Mouse (Mus musculus): Measurements from ENCODE around the gene Myo1d.
A peak's percentile ranks its signal among the peaks of the same experiment; 100 is the strongest.

Myo1d gene

DNA sequence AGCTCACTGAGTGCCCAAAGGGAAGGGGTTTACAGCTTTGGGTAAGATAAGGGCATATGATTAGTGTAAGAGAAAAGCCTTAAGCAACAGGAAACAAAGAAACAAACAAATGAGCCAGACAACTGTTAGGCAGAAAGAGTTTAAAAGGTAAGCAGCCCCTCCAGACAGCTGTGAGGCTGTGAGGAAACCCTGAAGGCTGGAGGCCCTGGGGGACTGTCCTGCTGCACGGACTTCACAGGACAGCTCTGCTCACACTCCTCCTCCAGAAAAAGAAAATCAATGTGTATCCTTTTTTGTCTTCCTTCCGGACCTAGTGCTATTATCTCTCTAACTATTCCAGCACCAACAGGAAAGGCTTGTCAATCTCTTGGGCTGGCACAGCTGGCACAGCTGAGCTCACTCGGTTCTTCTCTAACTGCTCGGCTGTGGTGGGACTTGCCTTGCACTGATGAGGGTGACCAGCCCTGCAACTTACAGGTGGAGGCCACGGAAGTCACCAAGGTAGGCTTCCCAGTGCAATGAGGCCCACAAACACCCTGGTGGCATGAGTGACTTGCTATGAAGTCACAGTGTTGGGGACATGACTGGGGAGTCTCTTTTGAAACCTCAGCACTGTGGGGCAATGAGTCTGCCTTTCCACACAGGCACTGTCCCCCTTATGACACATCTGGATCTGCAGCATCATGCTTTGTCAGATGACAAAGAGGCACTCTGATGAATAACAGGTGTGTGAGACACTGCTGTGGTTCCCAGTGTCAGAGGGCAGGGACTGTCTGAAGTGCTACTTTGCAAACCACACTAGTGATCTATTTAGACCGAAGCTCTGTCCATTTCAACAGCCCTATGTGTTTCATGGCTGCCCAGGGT lies 275.1 kb downstream of the Myo1d start:
- no peak for DNase-seq (ENCODE audit: low spot score in 2 of 2)

DNA sequence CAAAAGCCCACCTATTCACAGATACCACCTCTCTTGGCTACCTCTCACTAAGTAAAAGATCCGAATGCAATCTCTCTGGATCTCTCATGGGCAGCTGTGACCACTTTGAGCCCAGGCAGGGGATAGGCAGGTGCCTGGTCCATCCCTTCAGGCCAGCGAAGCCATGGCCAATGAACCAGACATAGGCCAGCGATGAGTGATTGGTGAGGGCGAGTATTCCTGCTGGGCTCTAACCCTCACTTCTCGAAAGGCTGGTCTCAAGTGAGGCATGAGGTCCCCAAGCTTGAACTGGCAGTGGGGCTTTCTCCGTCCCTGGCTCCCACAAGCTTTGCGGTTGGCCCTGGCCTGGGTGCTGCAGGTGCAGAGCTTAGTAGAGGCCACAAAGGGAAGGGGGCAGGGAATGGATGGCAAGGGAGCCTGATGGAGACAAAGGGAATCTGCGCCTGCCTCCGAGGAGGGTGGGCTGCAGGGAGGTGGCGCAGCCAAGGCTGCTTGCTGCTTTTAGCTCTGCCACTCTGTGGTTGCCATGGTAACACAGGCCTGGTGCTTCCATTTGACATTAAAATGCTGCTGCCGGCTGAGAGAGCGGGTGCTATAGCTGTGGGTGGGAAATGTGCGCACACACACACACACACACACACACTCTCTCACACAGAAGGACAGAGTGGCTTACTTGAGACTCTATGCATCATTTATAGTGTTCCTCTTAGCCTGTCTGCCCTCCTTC lies 275.9 kb downstream of the Myo1d start:
- DNase-seq (ENCODE audit: low spot score in 2 of 2), result peak; percentile 96 to 97

DNA sequence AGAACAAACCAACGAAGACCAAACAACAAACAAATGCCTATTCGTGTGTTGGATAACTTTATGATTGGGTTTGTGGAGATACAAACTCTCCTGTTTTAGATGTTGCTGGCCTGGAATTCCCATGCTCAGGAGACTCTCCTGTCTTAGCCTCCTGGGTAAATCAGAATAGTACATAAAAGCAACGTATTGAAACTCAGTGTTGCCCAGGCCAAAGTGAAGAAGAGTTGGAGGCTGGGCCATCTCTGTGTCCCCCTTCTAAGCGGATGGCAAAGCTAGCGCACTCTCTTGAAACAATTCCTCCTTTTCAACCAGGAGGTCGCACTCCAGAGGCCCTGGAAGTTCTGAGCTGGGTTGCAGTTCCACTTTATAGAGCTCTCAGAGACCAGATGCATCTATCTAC lies 276.5 kb downstream of the Myo1d start:
- DNase-seq (ENCODE audit: low spot score in 2 of 2), result no peak

DNA sequence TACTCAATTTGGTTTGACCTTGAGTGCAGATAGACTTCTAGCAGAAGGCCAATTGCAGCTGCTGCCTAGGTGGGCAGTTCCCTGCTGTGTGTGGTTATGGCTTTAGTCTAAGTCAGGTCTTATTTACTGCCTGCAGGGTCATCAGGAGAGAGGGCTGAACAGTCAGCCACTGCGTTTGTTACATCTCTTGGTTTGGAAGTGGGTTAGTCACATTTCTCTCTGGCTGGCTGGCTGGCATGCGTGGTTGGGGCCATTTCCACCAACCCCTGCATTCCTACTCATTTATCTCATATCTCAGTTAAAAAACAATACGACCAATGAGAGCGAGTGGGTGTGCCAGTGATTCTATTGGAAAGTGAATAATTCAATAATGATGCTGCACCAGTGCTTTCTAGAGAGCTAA lies 280.3 kb downstream of the Myo1d start:
- DNase-seq (ENCODE audit: low spot score in 2 of 2), result no peak

DNA sequence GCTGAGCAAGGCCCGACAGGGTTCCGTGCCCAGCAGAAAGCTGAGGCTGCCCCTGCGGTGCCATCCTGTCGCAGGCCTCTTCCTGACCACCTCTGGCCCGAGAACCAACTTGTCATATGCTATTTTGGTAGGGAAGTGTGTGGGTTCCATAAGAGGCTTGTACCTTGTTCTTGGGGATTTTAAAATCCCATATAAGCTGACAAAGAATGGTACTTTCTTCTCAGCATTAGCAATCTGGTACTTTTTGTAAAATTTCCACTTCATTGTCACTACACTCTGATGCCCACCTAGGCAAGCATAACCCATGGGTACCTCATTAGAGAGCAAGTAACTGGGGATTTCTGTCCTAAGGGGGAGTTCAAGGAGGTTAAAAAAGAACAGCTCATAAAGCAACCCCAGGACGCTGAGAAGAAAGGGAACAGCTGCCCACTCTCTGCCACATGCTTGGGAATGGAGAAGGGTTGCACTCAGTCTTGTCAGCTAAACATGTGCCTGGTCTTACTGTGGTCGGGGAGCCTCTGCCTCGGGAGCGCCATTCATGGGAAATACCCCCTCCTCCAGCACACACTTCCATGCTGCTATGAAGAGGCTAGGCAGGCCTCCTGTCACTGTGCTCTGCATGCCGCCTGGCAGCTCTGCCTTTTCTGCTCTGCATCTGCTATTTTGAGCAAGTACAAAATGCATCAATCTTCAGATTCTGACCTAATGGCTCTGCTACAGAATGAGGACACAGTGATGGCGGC lies 281.3 kb downstream of the Myo1d start:
- no peak for DNase-seq (ENCODE audit: low spot score in 2 of 2)

DNA sequence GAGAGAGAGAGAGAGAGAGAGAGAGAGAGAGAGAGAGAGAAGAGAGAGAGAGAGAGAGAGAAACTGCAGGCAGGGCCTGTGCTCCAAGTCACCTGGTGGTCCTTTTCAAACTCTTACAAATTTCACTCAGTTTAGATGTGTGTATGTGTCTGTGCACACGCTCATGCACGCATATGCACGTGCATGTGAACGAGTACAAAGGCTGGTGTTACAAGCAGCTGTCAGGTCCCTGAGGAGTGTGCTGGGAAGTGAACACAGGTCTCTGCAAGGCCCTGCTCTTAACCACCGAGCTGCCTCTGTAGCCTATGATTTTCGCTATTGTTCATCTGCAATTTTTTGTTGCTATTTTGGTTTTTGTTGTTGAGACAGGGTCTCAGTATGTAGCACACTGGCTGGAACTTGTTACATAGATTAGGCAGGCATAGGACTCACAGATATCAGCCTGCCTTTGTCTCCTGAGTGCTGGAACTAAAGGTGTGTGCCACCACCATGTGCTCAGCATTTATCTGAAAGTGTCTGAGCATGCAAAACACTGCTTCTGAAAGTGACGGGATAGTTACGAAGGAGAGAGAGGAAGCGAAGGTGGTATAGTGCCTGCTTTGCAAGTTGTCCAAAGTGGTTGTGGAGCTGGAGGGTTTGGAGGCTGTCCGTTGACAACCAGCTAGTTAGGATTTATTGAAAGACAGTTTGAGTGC lies 282.5 kb downstream of the Myo1d start:
- DNase-seq (ENCODE audit: low spot score in 2 of 2), result no peak

DNA sequence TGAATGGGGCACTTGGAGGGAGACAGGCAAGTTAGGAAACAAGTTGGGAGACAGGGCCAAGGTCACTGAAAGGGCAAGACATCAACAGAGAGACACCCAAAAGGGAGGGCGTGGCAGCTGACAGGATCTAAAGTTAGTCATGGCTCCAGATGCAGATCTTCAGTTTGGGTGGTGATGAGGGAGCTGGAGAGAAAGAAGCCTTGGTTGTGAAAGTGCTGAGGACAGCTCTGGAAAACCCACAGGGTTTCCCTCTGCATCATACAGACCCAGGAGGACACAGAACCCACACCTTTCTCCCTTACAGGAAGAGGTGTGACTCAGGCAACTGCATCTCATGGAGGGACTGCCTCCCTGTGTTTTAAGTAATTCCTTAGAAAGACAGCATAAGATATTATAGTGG lies 283.2 kb downstream of the Myo1d start:
- DNase-seq (ENCODE audit: low spot score in 2 of 2), result no peak

DNA sequence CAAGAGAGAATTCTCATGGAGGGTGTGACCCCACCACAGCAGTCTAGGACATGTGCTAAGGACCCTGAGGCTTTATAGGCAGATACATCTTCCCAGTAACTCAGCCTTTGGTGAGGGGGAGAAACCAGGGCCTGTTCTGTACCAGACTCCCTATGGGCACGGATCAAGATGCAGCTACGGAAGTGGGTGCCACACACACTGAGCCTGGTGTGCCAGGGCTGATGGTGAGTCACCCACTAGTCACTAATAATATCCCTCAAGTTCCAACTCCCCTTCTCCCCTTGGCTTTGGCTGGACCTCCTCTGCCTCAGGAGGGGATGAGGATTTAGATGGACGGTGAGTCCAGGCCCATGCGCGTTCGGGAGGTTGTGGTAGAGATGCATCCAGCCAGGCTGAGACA lies 283.9 kb downstream of the Myo1d start:
- no peak for DNase-seq (ENCODE audit: low spot score in 2 of 2)

DNA sequence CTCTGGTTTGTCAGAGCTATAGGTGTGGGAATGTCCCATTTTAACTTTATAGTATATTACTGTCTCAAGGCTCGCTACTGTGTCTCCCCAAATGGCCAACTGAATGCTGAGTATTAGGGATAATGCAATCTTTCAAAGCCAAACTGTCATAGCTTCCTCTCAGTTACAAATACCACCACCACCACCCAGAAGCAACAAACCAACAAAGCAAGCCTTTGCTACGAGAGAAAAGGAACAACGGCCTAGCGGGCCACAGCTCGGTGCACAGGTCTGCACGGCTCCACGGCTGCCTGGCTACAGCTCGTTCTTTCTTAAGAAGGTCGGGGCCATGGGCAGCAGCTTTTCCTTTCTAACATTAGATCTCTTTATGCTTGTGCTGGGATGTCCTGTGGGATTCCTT lies 285.0 kb downstream of the Myo1d start:
- no peak for DNase-seq (ENCODE audit: low spot score in 2 of 2)

DNA sequence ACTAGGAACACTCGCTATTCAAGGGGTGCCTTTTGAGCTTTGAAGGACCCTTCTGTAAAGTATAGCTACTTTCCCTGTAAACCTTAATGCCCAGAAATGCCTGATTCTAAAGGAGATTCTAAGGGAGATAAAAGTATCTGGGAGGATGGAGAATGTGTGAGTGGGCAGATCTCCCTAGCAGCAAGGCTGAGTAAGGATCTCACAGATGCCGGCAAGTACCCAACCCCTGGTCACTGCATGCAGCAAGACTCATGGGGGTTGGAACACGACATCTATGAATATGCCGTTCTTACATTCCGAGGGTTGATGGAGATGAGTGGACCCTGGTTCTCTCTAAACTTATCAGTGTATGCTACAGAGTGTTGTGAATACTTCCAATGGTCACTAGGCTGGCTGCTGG lies 286.6 kb downstream of the Myo1d start:
- no peak for DNase-seq (ENCODE audit: low spot score in 2 of 2)

DNA sequence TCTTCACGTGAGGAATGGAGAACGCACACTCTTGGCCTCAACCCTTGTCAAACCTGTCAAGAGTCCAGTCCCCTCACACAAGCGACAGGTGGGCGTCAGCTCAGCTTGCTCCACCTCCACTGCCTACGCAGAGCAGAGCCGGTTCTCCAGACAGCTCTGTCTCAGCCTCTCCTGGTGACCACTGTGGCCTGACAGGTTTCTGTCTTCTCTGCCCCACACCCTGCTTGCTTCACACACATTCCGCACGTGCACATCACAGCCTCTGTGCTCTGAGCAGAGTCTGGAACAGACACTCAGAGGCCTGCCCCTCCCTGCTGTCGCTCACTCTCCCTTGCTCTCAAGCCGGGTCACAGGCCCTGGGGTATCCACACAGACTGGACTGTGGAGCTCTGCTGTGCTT lies 289.0 kb downstream of the Myo1d start:
- DNase-seq (ENCODE audit: low spot score in 2 of 2), result no peak

DNA sequence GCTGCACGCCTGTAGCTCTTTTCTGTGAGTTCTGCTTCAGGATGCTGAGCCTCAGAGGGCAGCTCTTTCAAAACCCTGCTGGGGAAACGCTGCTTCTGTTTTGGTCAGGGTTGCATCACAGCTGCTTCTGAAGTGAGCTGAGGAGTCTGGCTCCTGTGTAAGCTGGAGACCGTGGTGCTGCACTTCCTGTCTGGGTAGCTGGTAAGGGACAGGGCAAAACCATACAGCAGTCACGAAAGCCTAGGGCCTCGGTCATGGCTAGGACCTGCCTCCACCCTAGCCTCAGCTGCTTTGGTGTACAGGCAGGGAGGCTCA lies 290.0 kb downstream of the Myo1d start:
- no peak for DNase-seq (ENCODE audit: low spot score in 2 of 2)

DNA sequence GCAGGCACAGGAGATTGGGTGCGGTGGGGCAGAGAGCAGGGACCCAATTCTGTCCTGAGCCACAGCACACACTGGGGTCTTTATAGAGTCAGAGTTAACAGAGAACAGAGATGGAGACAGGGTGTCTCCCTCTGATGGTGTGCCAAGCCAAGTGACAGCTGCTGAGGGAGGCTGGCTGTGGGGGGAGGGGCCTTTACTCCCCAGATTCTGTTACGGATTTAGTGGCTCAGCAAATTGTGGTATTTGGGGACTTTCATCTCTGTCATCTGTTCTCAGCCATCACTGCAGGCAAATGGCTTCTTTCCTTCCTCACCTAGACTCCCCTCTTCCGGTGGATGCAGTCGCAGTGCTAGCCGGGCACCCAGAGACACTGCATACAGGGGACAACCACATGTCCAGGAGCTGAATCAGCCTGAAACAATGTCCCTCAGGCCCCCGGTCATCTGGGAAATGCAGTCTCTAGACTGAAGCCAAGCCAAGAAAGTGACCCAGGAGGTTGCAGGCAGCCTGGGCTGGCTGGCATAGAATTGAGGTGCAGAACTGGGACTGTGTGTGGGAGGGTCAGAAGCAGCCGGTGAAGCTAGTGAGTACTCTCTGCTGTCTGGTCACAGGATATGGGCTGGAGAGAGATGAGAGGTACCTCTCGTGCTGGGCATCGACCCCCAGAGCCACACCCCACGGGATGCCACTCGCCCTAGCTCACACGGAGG lies 290.5 kb downstream of the Myo1d start:
- no peak for DNase-seq (ENCODE audit: low spot score in 2 of 2)

DNA sequence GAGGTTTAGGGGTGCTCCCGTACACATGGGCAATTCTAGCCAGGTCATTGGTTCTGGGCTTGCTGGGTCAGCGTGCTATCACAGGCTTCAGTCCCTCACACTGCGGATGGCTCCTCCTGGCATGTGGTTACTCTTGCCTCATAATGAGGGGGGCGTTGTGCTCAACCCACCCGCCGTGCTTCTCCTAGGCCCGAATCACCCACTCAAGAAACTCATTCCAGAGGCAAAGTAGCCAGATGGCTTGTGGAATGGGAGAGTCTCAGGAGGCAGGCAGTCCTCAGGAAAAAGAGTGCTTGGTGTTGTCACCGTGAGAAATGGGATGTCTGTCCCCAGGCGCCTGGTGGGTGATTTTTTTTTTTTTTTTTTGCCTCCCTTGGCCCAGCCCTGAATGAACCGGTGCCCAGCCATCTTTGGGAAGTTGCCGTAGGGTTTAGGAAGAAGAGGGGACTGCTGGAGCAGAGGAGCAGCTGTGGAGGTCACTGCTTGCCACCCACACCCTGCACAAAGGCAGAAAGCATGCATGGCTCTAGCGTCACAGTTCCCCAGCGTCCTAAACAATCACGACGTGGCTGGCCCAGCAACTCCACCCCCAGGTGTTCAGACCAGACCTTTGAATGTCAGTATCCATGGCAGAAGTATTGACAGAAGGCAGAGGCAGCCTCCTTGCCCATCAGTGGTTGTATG lies 291.8 kb downstream of the Myo1d start:
- DNase-seq (ENCODE audit: low spot score in 2 of 2), result no peak

DNA sequence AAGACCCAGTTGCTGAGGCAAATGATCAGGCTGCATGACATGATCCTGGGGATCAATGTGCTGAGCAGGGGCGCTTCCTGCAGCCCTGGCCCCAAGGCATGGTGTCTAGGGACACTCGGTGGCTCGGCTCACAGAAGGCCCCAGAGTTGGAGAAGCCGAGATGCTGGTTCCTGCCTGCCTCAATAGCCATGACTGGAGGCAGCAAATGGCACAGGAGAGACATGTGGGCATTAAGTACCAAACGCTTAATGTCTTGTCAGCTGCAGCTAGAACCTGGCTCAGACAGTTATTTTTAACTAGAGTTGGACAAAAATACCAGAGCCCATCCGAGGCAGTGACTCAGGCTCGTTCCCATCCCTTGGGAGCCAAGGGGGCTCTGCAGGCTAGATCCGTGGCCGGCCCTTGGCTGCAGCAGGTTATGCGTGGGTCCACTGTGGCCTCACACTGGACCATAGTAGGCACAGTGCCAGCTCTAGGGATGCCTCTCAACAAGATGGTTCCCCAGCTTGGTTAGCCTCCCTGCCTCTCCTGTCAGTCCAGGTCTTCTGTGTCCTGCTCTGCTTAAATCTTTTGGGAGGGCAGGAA lies 294.1 kb downstream of the Myo1d start:
- no peak for DNase-seq (ENCODE audit: low spot score in 2 of 2)

DNA sequence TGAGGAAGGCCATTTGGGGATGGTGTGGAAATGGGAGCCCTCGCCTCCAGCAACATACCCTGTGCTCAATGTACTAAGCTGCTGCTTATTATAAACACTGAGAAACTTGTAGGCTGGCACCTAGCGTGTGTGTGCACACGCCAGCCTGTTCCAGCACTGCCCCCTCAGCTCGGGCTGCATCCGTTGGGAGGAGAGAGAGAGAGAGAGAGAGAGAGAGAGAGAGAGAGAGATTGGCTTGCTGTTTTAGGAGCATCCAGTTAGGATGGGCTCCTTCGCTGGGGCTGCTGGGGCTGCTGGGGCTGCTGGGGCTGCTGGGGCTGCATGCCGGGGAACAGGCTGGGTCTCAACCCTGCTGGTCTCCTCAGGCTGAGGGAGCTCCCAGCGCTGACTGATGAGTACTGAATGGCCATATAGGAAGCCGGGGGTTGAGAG lies 294.7 kb downstream of the Myo1d start:
- no peak for DNase-seq (ENCODE audit: low spot score in 2 of 2)

DNA sequence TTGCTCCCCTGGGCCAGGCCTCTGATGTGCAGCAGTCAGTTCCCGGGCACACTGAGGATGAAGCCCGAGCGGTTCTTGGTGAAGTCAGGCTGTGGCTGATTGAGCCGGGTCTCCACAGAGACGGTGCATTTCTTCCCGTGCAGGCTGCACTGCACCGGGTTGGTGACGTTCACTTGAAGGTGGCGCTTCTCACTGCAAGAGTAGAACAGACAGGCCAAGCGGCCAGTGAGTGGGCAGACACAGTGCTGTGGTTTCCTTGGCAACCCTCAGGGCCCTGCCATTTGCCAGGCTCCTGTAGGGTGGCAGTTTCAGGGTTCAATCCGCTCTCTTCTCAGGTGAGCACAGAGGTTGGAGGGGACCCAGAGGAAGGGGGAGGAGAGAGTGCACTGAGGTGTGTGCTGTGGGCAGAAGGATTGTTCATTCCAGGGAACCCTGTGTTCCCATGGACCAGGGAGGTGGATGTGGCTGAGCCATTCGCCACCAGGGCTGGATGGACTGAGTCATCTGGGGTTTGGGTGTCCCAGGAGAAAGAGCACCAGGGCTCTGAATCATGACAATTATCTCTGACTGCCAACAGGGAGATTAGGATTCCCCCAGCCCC lies 295.5 kb downstream of the Myo1d start:
- DNase-seq (ENCODE audit: low spot score in 2 of 2), result peak; percentile 86

DNA sequence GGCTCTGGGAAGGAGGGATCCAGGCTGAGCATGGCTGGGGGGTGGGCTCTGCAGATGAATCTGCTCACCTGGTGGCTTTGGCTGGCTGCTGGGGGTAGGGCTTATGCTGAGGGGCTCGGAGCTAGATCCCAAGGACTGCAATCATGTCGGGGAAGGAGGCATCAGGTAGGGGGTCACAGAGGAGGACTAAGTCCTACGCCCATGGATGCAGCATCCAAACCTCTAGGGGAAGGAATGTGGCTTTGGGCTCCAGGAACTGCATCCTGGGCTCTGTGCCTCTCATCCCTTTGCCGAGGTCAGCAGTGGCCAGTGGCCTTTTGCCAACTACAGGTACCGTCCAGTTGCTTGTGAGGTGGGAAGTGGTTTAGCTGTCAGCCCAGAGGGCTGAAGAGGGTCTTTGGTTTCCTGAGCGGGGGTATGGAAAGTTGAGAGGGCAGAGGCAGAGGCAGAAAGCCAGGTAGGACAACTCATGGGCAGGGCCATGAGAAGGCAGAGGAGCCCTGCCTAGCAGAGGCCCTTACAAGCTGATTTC lies 296.2 kb downstream of the Myo1d start:
- no peak for DNase-seq (ENCODE audit: low spot score in 2 of 2)

DNA sequence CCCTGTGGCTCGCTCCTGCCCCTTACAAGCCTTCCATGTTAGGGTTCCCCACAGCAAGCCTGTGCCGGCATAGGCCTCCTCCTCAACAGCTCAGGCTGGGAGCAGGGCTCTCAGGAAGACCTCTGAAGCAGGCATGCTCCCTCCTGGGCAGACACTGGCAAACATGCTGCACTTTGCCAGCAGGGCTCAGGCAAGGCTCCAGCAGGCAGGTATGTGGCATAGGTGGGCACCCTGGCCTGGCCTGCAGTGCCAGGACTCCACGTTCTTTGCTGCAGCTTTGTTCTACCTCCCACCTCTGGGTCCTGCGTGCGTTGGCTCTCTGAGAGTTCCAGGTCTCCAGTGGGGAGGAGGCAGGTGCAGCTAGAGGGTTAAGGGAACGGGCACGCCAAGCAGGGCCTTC lies 296.9 kb downstream of the Myo1d start:
- no peak for DNase-seq (ENCODE audit: low spot score in 2 of 2)

DNA sequence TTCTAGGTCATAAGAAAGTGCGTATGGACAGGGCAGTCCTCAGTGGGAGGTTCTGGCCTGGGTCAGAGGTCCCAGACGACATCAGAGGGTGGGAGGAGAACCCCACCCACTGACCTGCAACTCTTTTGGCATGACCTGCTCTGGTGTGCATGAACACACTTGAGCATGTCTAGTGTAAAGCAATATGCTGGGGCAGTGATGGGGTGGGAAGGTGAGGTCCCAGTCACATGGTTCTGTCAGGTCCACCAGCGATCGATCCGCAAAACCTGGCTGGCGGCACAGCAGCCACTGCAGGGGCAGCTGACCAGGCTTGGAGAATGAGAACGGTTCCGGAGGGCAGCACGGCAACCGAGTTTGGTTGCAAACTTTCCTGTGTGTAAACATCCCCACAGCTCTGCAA lies 297.5 kb downstream of the Myo1d start:
- DNase-seq (ENCODE audit: low spot score in 2 of 2), result no peak
